Mouse (Mus musculus) common myeloid progenitor, adult 5-6 weeks (primary cell): ENCODE data around the gene Ripk1. TPM values are rescaled to one million over a fixed set of nuclear protein-coding genes. Genes with fewer than 3 reads are reported as not detected.
"Not testable (repeated sequence)": the region's sequence is repeated elsewhere in the genome, so short reads cannot be mapped to it uniquely, and the experiment has no call there.

ENCODE experiments used
- ATAC-seq: replicated peaks from 2 replicates; pipeline ENCODE4 v1.8.0; 2016; ENCODE audit warnings: low read depth, mild to moderate bottlenecking, moderate TSS enrichment, inconsistent platforms; ENCODE audit not compliant: poor library complexity, severe bottlenecking
- total RNA-seq: library from RNA; stranded (forward); fragments of 200-1000, 187-1606 nt; gene quantifications from 2 replicates; pipeline ENCODE4 v1.2.3, GENCODE M21; 2017

The Ripk1 gene
- total RNA-seq, 1 experiment from 2014 or later: 47.0 TPM

DNA sequence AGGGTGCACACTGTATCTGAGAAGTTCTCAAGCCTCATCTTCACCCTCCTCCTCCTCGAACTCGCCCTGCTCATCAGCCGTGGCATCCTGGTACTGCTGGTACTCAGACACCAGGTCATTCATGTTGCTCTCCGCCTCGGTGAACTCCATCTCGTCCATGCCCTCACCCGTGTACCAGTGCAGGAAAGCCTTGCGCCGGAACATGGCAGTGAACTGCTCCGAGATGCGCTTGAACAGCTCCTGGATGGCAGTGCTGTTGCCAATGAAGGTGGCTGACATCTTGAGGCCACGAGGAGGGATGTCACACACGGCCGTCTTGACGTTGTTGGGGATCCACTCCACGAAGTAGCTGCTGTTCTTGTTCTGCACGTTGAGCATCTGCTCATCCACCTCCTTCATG, 72.3 kb downstream of the Ripk1 start:
- ATAC-seq: not testable (repeated sequence)

DNA sequence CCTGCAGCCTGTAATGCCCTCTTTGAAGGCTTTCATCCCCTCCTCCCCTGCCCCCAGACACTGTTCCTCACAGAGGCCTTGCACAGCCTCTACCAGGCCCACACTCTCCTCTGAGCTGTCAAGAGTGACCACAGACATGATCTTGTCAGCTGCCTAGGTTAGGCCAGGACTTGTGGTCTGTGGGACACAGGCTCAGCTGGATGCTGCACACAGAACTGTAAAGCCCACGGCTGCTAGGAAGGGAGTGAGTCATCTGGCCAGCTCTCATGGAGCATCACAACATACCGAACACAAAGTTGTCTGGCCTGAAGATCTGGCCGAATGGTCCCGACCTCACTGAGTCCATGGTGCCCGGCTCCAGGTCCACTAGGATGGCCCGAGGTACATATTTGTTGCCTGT, 73.7 kb downstream of the Ripk1 start:
- peak; percentile 50 for ATAC-seq

DNA sequence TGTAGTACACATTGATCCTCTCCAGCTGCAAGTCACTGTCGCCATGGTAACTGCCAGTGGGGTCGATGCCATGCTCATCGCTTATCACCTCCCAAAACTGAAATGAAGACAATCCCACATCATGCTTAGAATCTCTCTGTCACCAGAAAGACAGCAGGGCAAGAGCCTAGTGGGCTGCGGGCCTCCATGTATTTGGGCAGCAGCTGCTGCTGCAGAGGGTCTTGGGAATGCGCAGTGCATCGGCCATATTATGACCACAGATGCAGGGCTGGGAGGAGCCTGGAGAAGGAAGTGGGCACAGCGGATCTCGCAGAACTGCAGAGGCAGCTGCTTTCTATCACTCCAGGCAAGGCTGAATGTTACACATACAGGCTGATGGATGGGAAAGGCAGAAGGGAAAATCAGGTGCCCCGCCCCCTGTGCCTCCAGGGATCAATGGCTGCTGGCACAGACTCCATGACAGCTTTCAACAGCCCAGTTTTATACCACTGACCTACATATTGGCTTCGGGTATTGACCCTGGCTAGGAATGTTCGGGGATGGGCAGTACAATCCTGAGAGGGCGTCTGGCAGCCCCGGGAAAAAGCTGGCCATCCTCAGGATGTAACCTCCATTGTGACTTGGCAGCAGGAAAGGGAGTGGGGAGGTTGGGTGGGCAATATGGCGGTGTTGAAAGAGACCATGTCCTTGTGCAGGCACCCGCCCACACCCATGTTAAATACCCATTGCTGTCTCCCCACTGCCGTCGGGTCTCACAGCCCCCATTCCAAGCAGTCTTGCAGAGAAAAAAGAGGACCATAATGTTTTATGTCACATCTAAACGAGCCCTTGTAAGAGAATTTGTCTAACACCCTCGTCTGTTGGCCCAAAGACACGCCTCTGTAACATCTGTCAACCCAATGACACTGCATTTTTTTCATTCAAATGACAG, 74.7 kb downstream of the Ripk1 start:
- peak; percentile 61 for ATAC-seq

DNA sequence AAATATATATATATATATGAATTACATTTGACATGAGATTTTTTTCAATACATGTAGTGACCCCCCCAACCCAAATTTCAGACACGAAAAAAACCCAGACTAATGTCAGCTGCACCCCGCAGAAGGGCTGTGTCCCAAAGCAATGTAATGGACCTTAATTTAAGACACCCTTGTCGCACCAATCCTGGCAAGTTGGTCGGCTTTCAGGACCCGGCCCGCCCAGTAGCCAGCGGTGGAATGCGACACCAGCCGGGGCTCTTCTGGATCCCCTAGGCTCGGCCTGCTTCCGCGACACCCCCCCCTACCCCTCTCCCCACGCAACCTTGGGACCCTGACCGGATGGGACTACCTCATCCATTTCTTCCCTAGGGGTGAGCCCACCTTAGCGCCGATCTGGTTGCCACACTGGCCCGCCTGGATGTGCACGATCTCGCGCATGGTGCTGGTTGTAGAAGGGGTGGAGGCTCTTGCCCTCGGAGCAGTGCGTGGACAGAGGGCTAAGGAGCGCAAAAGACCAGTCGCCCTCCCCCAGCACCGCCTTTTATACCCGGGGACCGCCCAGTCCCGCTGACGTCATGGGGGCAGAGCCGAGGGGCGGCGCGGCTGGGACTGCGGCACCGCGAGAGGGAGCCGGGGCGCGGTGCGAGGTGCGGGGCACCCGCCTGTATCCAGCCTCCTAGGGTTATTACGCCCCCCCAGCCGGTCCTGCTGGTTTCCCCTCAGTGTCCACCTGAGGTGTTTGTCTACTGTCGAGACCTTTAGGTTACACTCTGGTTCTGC, 75.5 kb downstream of the Ripk1 start, which contains the start of gene Tubb2a:
Tubb2a (minus strand) TSS at position 516 of the 780 bp plus-strand sequence.
- ATAC-seq: peak; percentile 74

DNA sequence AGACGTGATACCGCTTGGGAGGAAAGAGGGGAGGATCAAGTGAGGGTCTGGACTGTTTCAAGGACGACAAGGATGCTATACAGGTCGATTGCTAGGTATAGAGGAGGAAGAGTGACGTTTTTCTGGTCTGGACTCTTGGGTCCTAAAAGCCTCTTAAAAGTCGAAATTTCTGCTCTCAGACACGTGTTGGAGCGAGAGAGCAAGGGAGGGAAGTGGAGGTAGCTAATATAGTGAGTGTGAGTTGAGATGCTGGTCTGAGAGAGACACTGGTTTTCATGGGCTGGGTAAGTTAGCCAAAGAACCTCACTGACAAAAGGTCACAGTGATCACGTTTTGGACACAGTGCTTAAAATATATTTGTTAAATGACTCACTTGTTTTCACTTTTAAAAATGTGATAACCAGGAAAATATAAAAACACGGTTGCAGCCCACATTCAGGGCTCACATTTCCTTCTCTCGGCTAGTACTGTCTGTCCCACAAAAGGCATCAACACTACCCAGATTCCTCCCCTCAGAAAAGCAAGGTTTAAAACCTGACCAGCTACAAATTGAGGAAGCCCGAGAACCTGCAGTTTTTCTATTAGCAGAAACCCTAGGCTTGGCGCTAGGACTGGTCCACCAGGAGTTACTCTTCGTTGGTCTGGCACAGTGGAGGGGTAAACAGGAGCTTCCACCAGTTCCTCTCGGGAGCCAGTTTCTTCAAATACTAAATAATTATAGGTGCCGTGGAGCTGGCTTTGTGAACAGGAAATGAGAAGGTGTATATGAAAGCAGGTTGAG, 76.5 kb downstream of the Ripk1 start:
- no peak for ATAC-seq

DNA sequence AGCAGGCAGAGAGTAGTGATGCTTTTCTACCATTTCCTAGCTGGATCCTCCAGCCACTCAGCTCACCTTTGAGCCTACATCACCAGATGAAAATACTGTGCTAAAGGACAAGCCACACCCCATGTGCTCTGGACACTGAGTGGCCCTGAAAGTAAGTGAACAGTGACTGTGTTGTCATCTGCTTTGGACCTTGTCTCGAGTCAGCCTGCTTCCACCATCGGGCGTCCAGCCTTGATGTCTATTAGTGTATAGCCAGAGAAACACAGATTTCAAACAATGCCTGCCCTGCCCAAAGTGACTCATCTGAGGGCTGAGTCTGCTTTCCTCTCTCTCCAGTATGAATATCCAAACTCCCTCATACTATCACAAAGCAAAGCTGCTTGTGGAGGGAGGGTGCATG, 77.6 kb downstream of the Ripk1 start:
- no peak for ATAC-seq

GRCm38 (mm10) chr13:34081926-34082325, 79.8 kb downstream of the Ripk1 start:
- ATAC-seq: no peak

DNA sequence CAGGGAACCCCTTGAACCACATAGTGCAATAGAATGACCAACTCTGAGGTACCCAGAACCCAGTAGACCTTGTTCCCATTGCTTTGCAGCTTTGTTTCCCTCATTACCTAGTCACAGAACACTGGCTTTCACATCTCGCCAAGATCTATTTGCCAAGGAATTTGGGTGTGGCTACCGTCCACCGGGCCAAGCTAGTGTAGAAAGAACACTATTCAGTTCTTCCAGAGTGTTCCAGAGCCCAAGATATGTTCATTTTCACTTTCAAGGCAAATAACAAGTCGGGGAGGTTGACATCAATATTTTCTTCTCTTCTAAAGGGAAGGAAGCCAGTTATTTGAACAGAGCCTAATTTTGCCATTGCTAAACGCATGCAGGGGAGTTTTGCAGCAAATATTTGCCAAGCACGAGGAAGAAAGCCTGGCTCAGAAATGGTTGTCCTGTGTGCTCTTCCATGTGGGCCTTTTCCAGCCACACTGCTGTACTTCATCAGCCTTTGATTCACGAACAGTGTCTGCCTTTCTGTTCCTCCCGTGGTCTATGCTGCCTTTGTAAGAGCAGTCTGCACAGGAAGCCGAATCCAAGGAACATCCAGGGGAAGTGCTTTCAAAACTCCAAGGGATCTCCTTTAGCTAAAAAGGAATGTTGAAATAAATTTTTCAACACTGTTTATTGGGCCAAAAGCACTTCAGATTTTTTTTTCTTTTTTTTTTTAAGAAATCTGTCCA, 82.0 kb downstream of the Ripk1 start:
- no peak for ATAC-seq

Other genes with a start within 250 kb of the Ripk1 start
- gene Serpinb6e, start 159.0 kb upstream of the Ripk1 start, total RNA-seq: not detected in 2 replicates
- not detected in 2 replicates for gene Serpinb6c, start 96.7 kb upstream of the Ripk1 start, total RNA-seq
- gene Nqo2, start 37.7 kb upstream of the Ripk1 start, total RNA-seq: 25.9 and 29.3 TPM in 2 replicates
- gene Serpinb6a, start 431 bp downstream of the Ripk1 start, total RNA-seq: 15.1 and 16.4 TPM in 2 replicates
- gene Bphl, start 35.2 kb downstream of the Ripk1 start, total RNA-seq: 25.9 and 51.3 TPM in 2 replicates
- 8.1 and 15.1 TPM in 2 replicates for gene Tubb2a, start 75.6 kb downstream of the Ripk1 start, total RNA-seq
- not detected in 2 replicates for gene Tubb2b, start 128.1 kb downstream of the Ripk1 start, total RNA-seq
- gene Psmg4, start 160.6 kb downstream of the Ripk1 start, total RNA-seq: 189 and 240 TPM in 2 replicates